Mouse (Mus musculus) midbrain, embryonic 11.5 days (tissue): Measurements from ENCODE around the gene Ccdc71l. TPM values are rescaled to one million over a fixed set of nuclear protein-coding genes. Genes with fewer than 3 reads are reported as not detected.

ENCODE experiments used
- ATAC-seq: fragments of 200-750 bp; cut with Nextera tagmentation; 2 replicates; pipeline ENCODE4 v1.8.0; 2017; ENCODE audit warnings: moderate TSS enrichment, moderate library complexity; ENCODE audit not compliant: low FRiP score
- DNase-seq: peaks from one replicate; pipeline ENCODE4 v3.0.0; 2015; ENCODE audit warnings: low spot score; ENCODE audit errors: missing footprints
- H3K27ac ChIP-seq: fragments of 300-500 bp; sonication (generic); 2 replicates; pipeline ENCODE4 v1.5.1; 2014; ENCODE audit warnings: low read depth, low read length
- H3K27me3 ChIP-seq: fragments of 300-500 bp; sonication (generic); 2 replicates; pipeline ENCODE4 v1.6.1; 2014; ENCODE audit warnings: mild to moderate bottlenecking, low read length, moderate library complexity, mixed read lengths; ENCODE audit not compliant: control insufficient read depth, insufficient read depth
- H3K36me3 ChIP-seq: fragments of 300-500 bp; sonication (generic); 2 replicates; pipeline ENCODE4 v1.6.1; 2014; ENCODE audit warnings: mild to moderate bottlenecking, low read length, moderate library complexity, mixed read lengths; ENCODE audit not compliant: control insufficient read depth, insufficient read depth
- H3K4me1 ChIP-seq: fragments of 300-500 bp; sonication (generic); 2 replicates; pipeline ENCODE4 v1.6.1; 2014; ENCODE audit warnings: low read length; ENCODE audit not compliant: control insufficient read depth, insufficient read depth
- H3K4me2 ChIP-seq: fragments of 300-500 bp; sonication (generic); 2 replicates; pipeline ENCODE4 v1.6.1; 2014; ENCODE audit warnings: mild to moderate bottlenecking, moderate library complexity
- H3K4me3 ChIP-seq: fragments of 300-500 bp; sonication (generic); 2 replicates; pipeline ENCODE4 v1.5.1; 2014; ENCODE audit warnings: low read depth, low read length
- H3K9ac ChIP-seq: fragments of 300-500 bp; sonication (generic); 2 replicates; pipeline ENCODE4 v1.6.1; 2014; ENCODE audit warnings: low read length
- H3K9me3 ChIP-seq: fragments of 300-500 bp; sonication (generic); 2 replicates; pipeline ENCODE4 v1.6.1; 2016; ENCODE audit warnings: low read length; ENCODE audit not compliant: control insufficient read depth
- WGBS: fragments of 180-500 bp; shearing (Covaris S2); extraction: QIAGEN DNeasy Blood & Tissue Kit; methylation state at CpG from one replicate; pipeline ENCODE4 v1.1.7; 2014; 5-methylcytosine and 5-hydroxymethylcytosine counted together
- polyA plus RNA-seq: library from polyadenylated mRNA; unstranded; fragments of >200 nt; fragmentation: Nextera tagmentation; extraction: Ambion mirVana; gene quantifications from 2 replicates; pipeline ENCODE4 v1.2.1, GENCODE M21; 2014

Ccdc71l gene
- polyA plus RNA-seq, 1 experiment from 2014 or later, result 6.1 TPM

DNA sequence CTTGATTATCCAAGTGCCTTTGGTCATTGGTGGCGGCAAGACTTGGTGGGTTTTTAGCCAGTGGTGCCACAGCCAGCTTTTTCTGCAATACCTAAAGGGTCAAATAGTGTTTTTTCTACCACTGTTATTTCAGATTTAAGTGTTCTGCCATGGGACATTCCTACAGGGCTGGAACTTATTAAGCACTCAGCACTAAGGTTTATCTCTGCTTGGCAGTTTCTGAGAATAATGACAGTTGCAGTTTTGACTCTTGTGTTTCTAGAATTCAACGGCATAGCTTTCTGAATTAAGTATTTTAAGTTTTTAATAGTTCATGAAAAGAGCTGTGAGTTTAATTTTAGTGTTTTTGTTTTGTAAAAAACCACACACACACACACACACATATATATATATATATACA, 2.5 kb downstream of the Ccdc71l start:
- Histone ChIP-seq H3K9ac (no peak overlapping the region), H3K9me3 (no peaks in the 10 kb centered on the region), H3K4me2 (peak overlapping the region; percentile 62), H3K4me3 (peak overlapping the region; percentile 18; the same call in 1 of the 2 replicates), H3K27ac (no peak overlapping the region), H3K27me3 (no peaks in the 10 kb centered on the region), H3K36me3 (no peaks in the 10 kb centered on the region), H3K4me1 (peaks cover 9% of the 10 kb centered on the region)
- DNase-seq, result no peak
- no peak for ATAC-seq
- WGBS, result 89% methylated on average over 2 of the region's 2 CpGs

DNA sequence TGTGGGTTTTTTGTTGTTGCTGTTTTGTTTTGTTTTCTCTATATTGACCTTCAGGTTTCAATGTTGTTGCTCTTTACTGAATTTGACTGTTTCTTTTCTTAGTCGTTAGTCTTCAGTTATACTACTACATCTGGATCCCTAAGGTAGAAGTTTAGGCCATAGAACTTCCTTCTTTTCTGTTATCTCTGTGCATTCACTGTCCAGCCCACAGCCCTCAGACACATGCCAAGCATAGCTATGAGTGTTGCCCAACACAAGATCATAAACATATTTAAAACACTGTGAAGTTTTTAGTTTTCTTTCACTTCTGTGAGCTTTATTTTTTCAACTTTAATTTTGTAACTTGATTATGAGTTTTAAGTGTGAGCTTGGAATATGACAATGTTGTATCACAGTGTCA, 41.0 kb downstream of the Ccdc71l start:
- H3K9me3 ChIP-seq, result no peaks in the 10 kb centered on the region; the same call in 1 of the 2 replicates
- no peak overlapping the region for H3K9ac ChIP-seq
- no peak overlapping the region for H3K4me2 ChIP-seq
- no peak overlapping the region for H3K4me3 ChIP-seq
- WGBS, result 69% methylated on average over 1 of the region's 1 CpGs
- no peaks in the 10 kb centered on the region for H3K36me3 ChIP-seq
- ATAC-seq, result no peak
- no peaks in the 10 kb centered on the region for H3K27me3 ChIP-seq
- no peak overlapping the region for H3K27ac ChIP-seq
- DNase-seq, result no peak
- no peaks in the 10 kb centered on the region for H3K4me1 ChIP-seq

DNA sequence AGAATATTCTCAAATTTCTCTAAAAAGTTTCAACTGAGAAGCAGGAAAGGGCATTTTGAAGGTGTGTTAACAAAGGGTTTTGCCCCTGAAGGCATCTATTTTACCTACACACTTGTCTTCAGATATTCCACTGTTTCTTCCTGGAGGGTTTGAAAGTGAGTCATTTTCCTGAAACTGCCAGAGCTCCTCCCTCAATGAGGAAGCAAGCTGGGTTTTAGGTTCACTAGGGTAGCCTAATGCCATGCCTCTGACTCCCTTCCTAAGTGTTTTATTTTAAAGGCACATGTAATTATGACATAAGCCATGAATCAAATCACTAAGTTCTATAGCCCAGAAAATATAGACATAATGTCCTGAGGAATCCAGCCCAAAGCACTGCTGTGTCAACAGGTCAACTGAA, 49.3 kb downstream of the Ccdc71l start:
- no peak overlapping the region for H3K27ac ChIP-seq
- H3K9ac ChIP-seq, result no peak overlapping the region
- H3K9me3 ChIP-seq, result no peaks in the 10 kb centered on the region; the same call in 1 of the 2 replicates
- DNase-seq (no peak), ATAC-seq (no peak)
- H3K4me2 ChIP-seq, result no peak overlapping the region
- H3K27me3 ChIP-seq, result no peaks in the 10 kb centered on the region
- no peaks in the 10 kb centered on the region for H3K4me1 ChIP-seq
- H3K36me3 ChIP-seq, result no peaks in the 10 kb centered on the region
- no peak overlapping the region for H3K4me3 ChIP-seq

DNA sequence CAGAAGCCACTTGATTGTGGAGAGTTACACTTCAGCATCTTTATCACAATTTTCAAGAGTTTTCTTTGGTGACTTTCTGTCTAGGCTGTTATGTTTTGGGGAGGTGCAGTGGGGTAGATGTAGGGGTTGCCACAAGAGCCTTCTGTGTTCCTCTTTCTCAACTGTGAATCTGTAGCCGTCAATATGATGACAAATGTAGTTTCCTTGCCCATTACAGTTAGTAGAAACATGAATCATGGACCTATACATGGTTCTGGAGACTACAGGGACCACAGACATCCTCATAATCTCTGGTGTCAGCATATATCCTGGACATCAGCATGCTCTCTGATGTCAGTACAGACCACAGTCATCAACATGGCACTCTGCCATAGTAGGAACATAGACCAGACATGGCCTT, 52.5 kb downstream of the Ccdc71l start:
- WGBS, result 80% methylated on average over 1 of the region's 1 CpGs
- Histone ChIP-seq H3K4me3 (no peak overlapping the region), H3K27ac (no peak overlapping the region), H3K9me3 (no peaks in the 10 kb centered on the region), H3K27me3 (no peaks in the 10 kb centered on the region), H3K4me2 (no peak overlapping the region), H3K9ac (no peak overlapping the region), H3K4me1 (no peaks in the 10 kb centered on the region), H3K36me3 (no peaks in the 10 kb centered on the region)
- DNase-seq (no peak), ATAC-seq (no peak)

Other genes starting within 250 kb of the Ccdc71l start
- 1.3 TPM in 2 replicates for gene Pik3cg, start 170.0 kb upstream of the Ccdc71l start, polyA plus RNA-seq